Comparison of ENCODE assay signal across 20 mouse cellular contexts in the genomic region with DNA sequence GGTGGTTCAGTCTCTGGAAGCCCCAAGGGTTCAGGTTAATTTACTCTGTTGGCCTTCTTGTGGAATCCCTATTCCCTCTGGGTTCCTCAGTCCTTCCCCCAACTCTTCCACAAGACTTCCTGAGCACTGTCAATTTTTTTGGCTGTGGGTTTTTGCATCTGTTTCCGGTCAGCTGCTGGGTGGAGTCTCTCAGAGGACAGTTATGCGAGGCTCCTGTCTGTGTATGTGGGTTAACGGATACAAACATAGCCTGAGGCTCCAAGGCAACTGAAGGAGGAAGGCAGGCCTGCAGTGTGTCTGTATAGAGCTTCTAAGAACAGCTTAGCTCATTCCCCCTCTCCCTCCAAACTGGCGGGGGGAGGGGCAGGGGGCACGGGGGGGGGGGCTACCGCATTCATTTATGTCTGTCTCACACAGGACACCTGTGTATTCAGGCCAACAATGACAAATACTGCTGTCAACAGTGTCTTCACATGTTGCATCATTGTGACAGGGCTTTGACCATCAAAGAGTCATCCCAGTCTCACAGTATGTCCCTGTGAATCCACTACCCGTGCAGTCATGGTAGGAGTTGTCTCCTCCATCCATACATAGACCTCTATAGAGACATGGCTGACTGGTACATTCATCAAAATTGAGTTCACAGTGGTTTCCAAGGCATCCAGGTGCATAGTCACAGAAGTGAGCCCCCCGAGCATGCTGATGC. TPM values are rescaled to one million over a fixed set of nuclear protein-coding genes. Genes with fewer than 3 reads are reported as not detected.
A peak's percentile ranks its signal among the peaks of the same experiment; 100 is the strongest.
DNase-seq lines count a peak whose midpoint lies in the region; ATAC-seq and TF ChIP-seq lines count a peak whose summit lies in the region.
"Had no signal": no experiment of that assay in that cellular context is flagged by ENCODE, and none has a peak within 500 bp of the region (broad histone marks: within the 10 kb centered on the region; RNA-seq: fewer than 3 reads in every experiment).

No protein-coding gene starts in this region.

- H3K9me3 ChIP-seq in lung, postnatal 0 days (ENCODE audit: low read length): no peaks in the 10 kb centered on the region
- no peaks in the 10 kb centered on the region for H3K9me3 ChIP-seq in liver, embryonic 12.5 days (replicated peaks)
- H3K9me3 ChIP-seq in stomach, postnatal 0 days (ENCODE audit: control insufficient read depth, low read length): no peaks in the 10 kb centered on the region
- H3K9me3 ChIP-seq in forebrain, embryonic 12.5 days: no peaks in the 10 kb centered on the region
- no peaks in the 10 kb centered on the region for H3K9me3 ChIP-seq in forebrain, embryonic 16.5 days (ENCODE audit: control insufficient read depth, low read length)
- H3K9me3 ChIP-seq: heart, embryonic 12.5 days; hindbrain, embryonic 10.5 days; intestine, embryonic 15.5 days; liver, embryonic 15.5 days; neural tube, embryonic 13.5 days had no signal

- H3K4me2 ChIP-seq in lung, postnatal 0 days (replicated peaks; ENCODE audit: low read depth, low read length): no peak overlapping the region
- H3K4me2 ChIP-seq in liver, embryonic 12.5 days: no peak overlapping the region
- no peak overlapping the region for H3K4me2 ChIP-seq in stomach, postnatal 0 days (replicated peaks; ENCODE audit: low read depth)
- no peak overlapping the region for H3K4me2 ChIP-seq in forebrain, embryonic 12.5 days
- no peak overlapping the region for H3K4me2 ChIP-seq in forebrain, embryonic 16.5 days (ENCODE audit: low read length)
- H3K4me2 ChIP-seq: heart, embryonic 12.5 days; intestine, embryonic 15.5 days; liver, embryonic 15.5 days; neural tube, embryonic 13.5 days had no signal

- no peaks in the 10 kb centered on the region for H3K36me3 ChIP-seq in lung, postnatal 0 days (ENCODE audit: insufficient read depth, low read length)
- peaks cover 11% of the 10 kb centered on the region for H3K36me3 ChIP-seq in liver, embryonic 12.5 days
- no peaks in the 10 kb centered on the region for H3K36me3 ChIP-seq in stomach, postnatal 0 days (ENCODE audit: control insufficient read depth, insufficient read depth, low read length)
- peaks cover 23% of the 10 kb centered on the region for H3K36me3 ChIP-seq in forebrain, embryonic 12.5 days (replicated peaks)
- peaks cover 6% of the 10 kb centered on the region; the same call in 1 of the 2 replicates for H3K36me3 ChIP-seq in forebrain, embryonic 16.5 days (ENCODE audit: control insufficient read depth, insufficient read depth)

- peak; percentile 41; the same call in 1 of the 2 replicates for ATAC-seq in lung, postnatal 0 days
- ATAC-seq in liver, embryonic 12.5 days: peak; percentile 61; the same call in 1 of the 2 replicates
- ATAC-seq in stomach, postnatal 0 days (ENCODE audit: low FRiP score, low TSS enrichment): 0 out of 2 replicates have a peak, but pooled peaks have one; percentile 65
- no peak for ATAC-seq in forebrain, embryonic 12.5 days (ENCODE audit: low FRiP score)
- no peak for ATAC-seq in forebrain, embryonic 16.5 days
- ATAC-seq: forebrain, postnatal 0 days; intestine, embryonic 15.5 days had no signal

- no peak overlapping the region for H3K4me3 ChIP-seq in lung, postnatal 0 days (ENCODE audit: low read depth, low read length)
- no peak overlapping the region for H3K4me3 ChIP-seq in liver, embryonic 12.5 days
- no peak overlapping the region for H3K4me3 ChIP-seq in stomach, postnatal 0 days (ENCODE audit: low read depth, low read length)
- no peak overlapping the region for H3K4me3 ChIP-seq in forebrain, embryonic 12.5 days (replicated peaks)
- no peak overlapping the region for H3K4me3 ChIP-seq in forebrain, embryonic 16.5 days (replicated peaks; ENCODE audit: low read length)
- H3K4me3 ChIP-seq: erythroblast, embryonic 14.5 days; heart, embryonic 12.5 days; hindbrain, embryonic 10.5 days; intestine, embryonic 15.5 days; liver, embryonic 15.5 days; neural tube, embryonic 13.5 days had no signal

- WGBS in lung, postnatal 0 days: 65% methylated on average over 7 of the region's 8 CpGs
- 25% methylated on average over 8 of the region's 8 CpGs for WGBS in liver, embryonic 12.5 days (ENCODE audit: insufficient replicate concordance)
- WGBS in stomach, postnatal 0 days: 60% methylated on average over 8 of the region's 8 CpGs
- WGBS in forebrain, embryonic 12.5 days: 67% methylated on average over 8 of the region's 8 CpGs
- WGBS in forebrain, embryonic 16.5 days: 75% methylated on average over 8 of the region's 8 CpGs

- no peaks in the 10 kb centered on the region for H3K4me1 ChIP-seq in lung, postnatal 0 days (ENCODE audit: insufficient read depth, low read depth, low read length)
- 0 out of 2 replicates have a peak, but pooled peaks cover 8% of the 10 kb centered on the region for H3K4me1 ChIP-seq in liver, embryonic 12.5 days
- no peaks in the 10 kb centered on the region for H3K4me1 ChIP-seq in stomach, postnatal 0 days (replicated peaks; ENCODE audit: control insufficient read depth, insufficient read depth)
- H3K4me1 ChIP-seq in forebrain, embryonic 12.5 days: peaks cover 6% of the 10 kb centered on the region
- peaks cover 4% of the 10 kb centered on the region for H3K4me1 ChIP-seq in forebrain, embryonic 16.5 days (replicated peaks; ENCODE audit: control insufficient read depth, insufficient read depth, low read length)
- H3K4me1 ChIP-seq: heart, embryonic 12.5 days; intestine, embryonic 15.5 days; liver, embryonic 15.5 days had no signal

- no peak overlapping the region for H3K9ac ChIP-seq in lung, postnatal 0 days (replicated peaks; ENCODE audit: low read depth)
- H3K9ac ChIP-seq in liver, embryonic 12.5 days: no peak overlapping the region
- no peak overlapping the region for H3K9ac ChIP-seq in stomach, postnatal 0 days (ENCODE audit: low read length)
- H3K9ac ChIP-seq in forebrain, embryonic 12.5 days: no peak overlapping the region
- H3K9ac ChIP-seq in forebrain, embryonic 16.5 days (replicated peaks; ENCODE audit: low read depth, low read length): no peak overlapping the region
- H3K9ac ChIP-seq: forebrain, postnatal 0 days; heart, embryonic 12.5 days; intestine, embryonic 15.5 days; liver, embryonic 15.5 days; neural tube, embryonic 13.5 days had no signal

- H3K27ac ChIP-seq in lung, postnatal 0 days (ENCODE audit: low read length): no peak overlapping the region
- no peak overlapping the region; the same call in 1 of the 2 replicates for H3K27ac ChIP-seq in liver, embryonic 12.5 days
- no peak overlapping the region for H3K27ac ChIP-seq in stomach, postnatal 0 days (replicated peaks)
- H3K27ac ChIP-seq in forebrain, embryonic 12.5 days: no peak overlapping the region
- H3K27ac ChIP-seq in forebrain, embryonic 16.5 days (ENCODE audit: low read length): no peak overlapping the region
- H3K27ac ChIP-seq: hindbrain, embryonic 10.5 days; intestine, embryonic 15.5 days; liver, embryonic 15.5 days; neural tube, embryonic 13.5 days had no signal

- TF ChIP-seq CTCF in lung, postnatal 0 days (IDR thresholded peaks at IDR 0.05): no peak
- no peak for TF ChIP-seq CTCF in stomach, postnatal 0 days (IDR thresholded peaks at IDR 0.05; ENCODE audit: low read depth)

- H3K27me3 ChIP-seq in lung, postnatal 0 days (replicated peaks; ENCODE audit: insufficient read depth, low read length): no peaks in the 10 kb centered on the region
- no peaks in the 10 kb centered on the region for H3K27me3 ChIP-seq in liver, embryonic 12.5 days (replicated peaks)
- no peaks in the 10 kb centered on the region for H3K27me3 ChIP-seq in stomach, postnatal 0 days (ENCODE audit: control insufficient read depth, insufficient read depth, low read length)
- no peaks in the 10 kb centered on the region for H3K27me3 ChIP-seq in forebrain, embryonic 12.5 days
- no peaks in the 10 kb centered on the region for H3K27me3 ChIP-seq in forebrain, embryonic 16.5 days (replicated peaks; ENCODE audit: control insufficient read depth, insufficient read depth, low read length)
- H3K27me3 ChIP-seq: heart, embryonic 12.5 days; intestine, embryonic 15.5 days; liver, embryonic 15.5 days; neural tube, embryonic 13.5 days had no signal

- TF ChIP-seq EP300 in lung, postnatal 0 days (IDR thresholded peaks at IDR 0.05): no peak
- TF ChIP-seq EP300 in stomach, postnatal 0 days (optimal IDR thresholded peaks at IDR 0.05): no peak

- DNase-seq in embryo, embryonic 10 days (ENCODE audit: low spot score): peak; percentile 1
- DNase-seq in embryo, embryonic 10.5 days (ENCODE audit: low spot score): no peak
- DNase-seq in lung, postnatal 0 days (ENCODE audit: low spot score): peak; percentile 21
- no peak for DNase-seq in lung, postnatal 4 days
- no peak for DNase-seq in stomach, postnatal 0 days (ENCODE audit: low spot score)
- DNase-seq: adrenal gland, postnatal 14 days; forebrain, postnatal 0 days; kidney, postnatal 10 days; layer of hippocampus, adult 9-11 months; right cerebral cortex, postnatal 4 days; thymus, adult 18-20 months had no signal

RNA-seq across cellular contexts. Expression of gene Zfp422, which starts 7.3 kb away (rescaled TPM):
- 58.1 and 64.4 TPM in 2 replicates for polyA plus RNA-seq in lung, postnatal 0 days (2015; fragmentation: Nextera tagmentation; extraction: Ambion mirVana)
- polyA plus RNA-seq in liver, embryonic 12.5 days (2016; fragmentation: Nextera tagmentation; extraction: Ambion mirVana): 43.6 and 45.1 TPM in 2 replicates
- 52.4 and 54.4 TPM in 2 replicates for polyA plus RNA-seq in stomach, postnatal 0 days (2015; fragmentation: Nextera tagmentation; extraction: Ambion mirVana)
- 316 and 342 TPM in 2 replicates for polyA plus RNA-seq in forebrain, embryonic 12.5 days (2016; fragmentation: Nextera tagmentation; extraction: Ambion mirVana)
- polyA plus RNA-seq in forebrain, embryonic 16.5 days (2015; fragmentation: Nextera tagmentation; extraction: Ambion mirVana): 202 and 234 TPM in 2 replicates

RNA-seq across cellular contexts. Expression of gene Depp1, which starts 28.9 kb away (rescaled TPM):
- polyA plus RNA-seq in lung, postnatal 0 days (2015; fragmentation: Nextera tagmentation; extraction: Ambion mirVana): 79.3 and 86.1 TPM in 2 replicates
- 2.2 and 3.3 TPM in 2 replicates for polyA plus RNA-seq in liver, embryonic 12.5 days (2016; fragmentation: Nextera tagmentation; extraction: Ambion mirVana)
- 31.6 and 37.0 TPM in 2 replicates for polyA plus RNA-seq in stomach, postnatal 0 days (2015; fragmentation: Nextera tagmentation; extraction: Ambion mirVana)
- polyA plus RNA-seq in forebrain, embryonic 12.5 days (2016; fragmentation: Nextera tagmentation; extraction: Ambion mirVana): 4.2 and 4.8 TPM in 2 replicates
- 7.0 and 9.9 TPM in 2 replicates for polyA plus RNA-seq in forebrain, embryonic 16.5 days (2015; fragmentation: Nextera tagmentation; extraction: Ambion mirVana)

RNA-seq across cellular contexts. Expression of gene Olfr215, which starts 37.5 kb away (rescaled TPM):
- not detected in 2 replicates for polyA plus RNA-seq in lung, postnatal 0 days (2015; fragmentation: Nextera tagmentation; extraction: Ambion mirVana)
- not detected in 2 replicates for polyA plus RNA-seq in liver, embryonic 12.5 days (2016; fragmentation: Nextera tagmentation; extraction: Ambion mirVana)
- not detected in 2 replicates for polyA plus RNA-seq in stomach, postnatal 0 days (2015; fragmentation: Nextera tagmentation; extraction: Ambion mirVana)
- not detected in 2 replicates for polyA plus RNA-seq in forebrain, embryonic 12.5 days (2016; fragmentation: Nextera tagmentation; extraction: Ambion mirVana)
- polyA plus RNA-seq in forebrain, embryonic 16.5 days (2015; fragmentation: Nextera tagmentation; extraction: Ambion mirVana): not detected in 2 replicates
- polyA plus RNA-seq: erythroblast, embryonic 14.5 days; forebrain, postnatal 0 days; heart, embryonic 12.5 days; hindbrain, embryonic 10.5 days; intestine, embryonic 15.5 days; liver, embryonic 15.5 days; neural tube, embryonic 13.5 days had no signal

RNA-seq across cellular contexts. Expression of gene Rassf4, which starts 52.3 kb away (rescaled TPM):
- polyA plus RNA-seq in lung, postnatal 0 days (2015; fragmentation: Nextera tagmentation; extraction: Ambion mirVana): 9.3 and 10.0 TPM in 2 replicates
- 3.3 and 4.0 TPM in 2 replicates for polyA plus RNA-seq in liver, embryonic 12.5 days (2016; fragmentation: Nextera tagmentation; extraction: Ambion mirVana)
- 4.1 and 5.6 TPM in 2 replicates for polyA plus RNA-seq in stomach, postnatal 0 days (2015; fragmentation: Nextera tagmentation; extraction: Ambion mirVana)
- polyA plus RNA-seq in forebrain, embryonic 12.5 days (2016; fragmentation: Nextera tagmentation; extraction: Ambion mirVana): 17.1 and 19.9 TPM in 2 replicates
- polyA plus RNA-seq in forebrain, embryonic 16.5 days (2015; fragmentation: Nextera tagmentation; extraction: Ambion mirVana): 7.9 and 8.5 TPM in 2 replicates

Comparison
In these comparisons a context has a peak if more than half of its experiments do, and no peak if none do; other contexts are left out.
1. DNase-seq: peak in embryo, embryonic 10 days (single experiment) and lung, postnatal 0 days (single experiment); none in embryo, embryonic 10.5 days (single experiment), lung, postnatal 4 days (0 of 2) and stomach, postnatal 0 days (single experiment).
2. ATAC-seq: peak in lung, postnatal 0 days (single experiment), liver, embryonic 12.5 days (single experiment) and stomach, postnatal 0 days (single experiment); none in forebrain, embryonic 12.5 days (single experiment) and forebrain, embryonic 16.5 days (single experiment).